Mouse (Mus musculus): Measurements from ENCODE around the gene Ifi207. TPM values are rescaled to one million over a fixed set of nuclear protein-coding genes. Genes with fewer than 3 reads are reported as not detected.

Ifi207 gene
- polyA plus RNA-seq (2015; fragmentation: Illumina TruSeq; extraction: RNeasy Lipid Tissue Mini Kit (QIAGEN cat#74804); ENCODE audit: low read depth, low replicate concordance) = 0.33 TPM

DNA sequence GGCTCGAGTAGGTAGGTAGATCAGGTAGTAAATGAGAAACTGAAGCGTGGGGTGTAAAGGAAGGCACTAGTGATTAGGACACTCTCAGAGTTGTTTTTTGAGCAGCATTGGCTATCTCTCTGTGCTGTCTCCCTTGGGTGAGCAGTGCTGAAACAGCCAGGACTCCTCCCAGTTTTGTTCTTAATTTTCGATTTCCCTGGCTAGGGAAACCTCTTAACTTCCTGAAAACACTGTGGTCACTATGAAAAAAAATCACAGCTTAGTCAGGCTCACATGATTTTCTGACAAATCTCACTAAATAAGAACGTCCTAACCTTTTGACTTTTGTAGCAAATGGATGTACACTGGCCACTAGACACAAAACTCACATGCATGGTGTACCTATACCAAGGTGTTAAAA is at the start of gene Ifi207:
TSS of gene Ifi207 (minus strand) at position 92 of the 400 bp plus-strand sequence.

DNA sequence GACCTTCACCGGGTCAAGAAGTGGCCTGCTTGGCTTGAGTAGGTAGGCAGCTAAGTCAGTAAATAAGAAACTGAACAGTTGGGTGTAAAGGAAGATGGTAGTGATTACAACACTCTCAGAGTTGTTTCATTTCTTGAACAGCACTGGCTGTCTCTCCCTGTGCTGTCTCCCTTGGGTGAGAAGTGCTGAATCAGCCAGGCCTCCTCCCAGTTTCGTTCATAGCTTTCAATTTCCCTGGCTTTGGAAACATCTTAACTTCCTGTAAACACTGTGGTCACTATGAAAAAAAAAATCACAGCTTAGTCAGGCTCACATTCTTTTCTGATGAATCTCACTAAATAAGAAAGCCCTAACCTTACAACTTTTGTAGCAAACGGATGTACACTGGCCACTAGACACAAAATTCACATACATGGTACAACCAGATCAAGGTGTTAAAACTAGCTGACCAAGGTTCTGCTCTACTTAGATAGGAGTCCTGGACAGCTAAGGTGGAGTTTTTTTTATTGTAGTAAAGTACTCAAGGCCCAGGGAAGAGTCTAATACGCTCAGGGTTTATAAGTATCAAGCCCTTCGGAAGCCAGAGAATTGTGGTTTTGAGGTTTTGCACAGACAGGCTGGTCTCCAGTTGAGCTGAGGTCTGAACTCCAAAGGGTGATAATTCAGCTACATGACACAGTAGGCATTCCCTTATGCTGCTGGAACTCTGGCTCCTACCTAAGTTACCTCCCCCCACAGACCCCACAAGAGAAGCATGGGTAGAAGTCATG is 25.5 kb upstream of the Ifi207 start, which contains the start of gene Ifi204:
TSS of gene Ifi204 (minus strand) at position 96 of the 770 bp plus-strand sequence.

DNA sequence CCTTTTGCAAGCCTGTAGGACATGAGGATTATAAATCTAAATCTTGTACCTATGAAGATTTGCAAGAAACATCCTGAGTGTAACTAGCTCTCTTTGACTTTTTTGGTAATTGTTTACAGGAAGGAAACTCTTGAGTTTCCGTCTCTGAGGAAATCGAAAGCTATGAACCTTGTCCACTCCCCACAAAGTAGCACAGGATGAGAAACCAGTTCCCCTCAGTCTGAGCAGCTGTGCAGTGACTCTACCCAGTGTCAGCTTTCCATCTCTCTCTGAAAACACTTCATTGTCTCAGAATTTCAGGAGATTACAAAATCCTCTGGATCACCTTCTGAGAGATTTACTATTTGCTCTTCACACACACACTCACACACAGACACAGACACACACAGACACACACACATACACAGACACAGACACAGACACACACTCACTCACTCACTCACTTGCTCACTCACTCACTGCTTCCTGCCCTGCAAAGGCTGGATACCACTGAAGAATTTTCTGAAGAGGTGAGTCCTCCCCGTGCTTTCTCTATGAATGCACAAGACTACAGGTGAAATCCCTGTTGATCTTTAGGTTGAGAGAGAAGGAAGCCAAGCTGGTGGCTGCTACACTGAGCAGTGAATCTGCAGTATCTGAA is 68.0 kb downstream of the Ifi207 start, which contains the start of gene Ifi208:
TSS of gene Ifi208 (plus strand) at position 218 of the 640 bp plus-strand sequence.

Other genes starting within 250 kb of the Ifi207 start
- gene Ifi214, start 205.8 kb downstream of the Ifi207 start, polyA plus RNA-seq (2015; fragmentation: Illumina TruSeq; extraction: RNeasy Lipid Tissue Mini Kit (QIAGEN cat#74804); ENCODE audit: low read depth, low replicate concordance) = not detected
- gene Ifi213, start 142.5 kb downstream of the Ifi207 start, polyA plus RNA-seq (2015; fragmentation: Illumina TruSeq; extraction: RNeasy Lipid Tissue Mini Kit (QIAGEN cat#74804); ENCODE audit: low read depth, low replicate concordance) = not detected
- gene Ifi209, start 110.8 kb downstream of the Ifi207 start, polyA plus RNA-seq (2015; fragmentation: Illumina TruSeq; extraction: RNeasy Lipid Tissue Mini Kit (QIAGEN cat#74804); ENCODE audit: low read depth, low replicate concordance) = not detected
- gene Ifi208, start 68.1 kb downstream of the Ifi207 start, polyA plus RNA-seq (2015; fragmentation: Illumina TruSeq; extraction: RNeasy Lipid Tissue Mini Kit (QIAGEN cat#74804); ENCODE audit: low read depth, low replicate concordance) = not detected
- 0.22 TPM for gene Ifi204, start 25.2 kb upstream of the Ifi207 start, polyA plus RNA-seq (2015; fragmentation: Illumina TruSeq; extraction: RNeasy Lipid Tissue Mini Kit (QIAGEN cat#74804); ENCODE audit: low read depth, low replicate concordance)
- gene Ifi211, start 171.3 kb upstream of the Ifi207 start, polyA plus RNA-seq (2015; fragmentation: Illumina TruSeq; extraction: RNeasy Lipid Tissue Mini Kit (QIAGEN cat#74804); ENCODE audit: low read depth, low replicate concordance) = not detected
- 3.9 TPM for gene Mndal, start 200.7 kb upstream of the Ifi207 start, polyA plus RNA-seq (2015; fragmentation: Illumina TruSeq; extraction: RNeasy Lipid Tissue Mini Kit (QIAGEN cat#74804); ENCODE audit: low read depth, low replicate concordance)
- 2.4 TPM for gene Ifi203, start 200.9 kb upstream of the Ifi207 start, polyA plus RNA-seq (2015; fragmentation: Illumina TruSeq; extraction: RNeasy Lipid Tissue Mini Kit (QIAGEN cat#74804); ENCODE audit: low read depth, low replicate concordance)
- gene Ifi202b, start 241.0 kb upstream of the Ifi207 start, polyA plus RNA-seq (2015; fragmentation: Illumina TruSeq; extraction: RNeasy Lipid Tissue Mini Kit (QIAGEN cat#74804); ENCODE audit: low read depth, low replicate concordance) = not detected

Measured in brain, adult 10 weeks (tissue).